Mouse (Mus musculus) liver, postnatal 0 days (tissue): ENCODE results near the gene Polr1c.

Experiments
- CTCF ChIP-seq: sonication (generic); IDR thresholded peaks from 2 replicates; pipeline ENCODE4 v1.5.1; 2016; ENCODE audit warnings: antibody characterized with exemption, low read depth
- EP300 ChIP-seq: IDR thresholded peaks from 2 replicates; pipeline ENCODE4 v1.6.1; 2016; ENCODE audit warnings: antibody characterized with exemption, low read depth, mild to moderate bottlenecking

DNA sequence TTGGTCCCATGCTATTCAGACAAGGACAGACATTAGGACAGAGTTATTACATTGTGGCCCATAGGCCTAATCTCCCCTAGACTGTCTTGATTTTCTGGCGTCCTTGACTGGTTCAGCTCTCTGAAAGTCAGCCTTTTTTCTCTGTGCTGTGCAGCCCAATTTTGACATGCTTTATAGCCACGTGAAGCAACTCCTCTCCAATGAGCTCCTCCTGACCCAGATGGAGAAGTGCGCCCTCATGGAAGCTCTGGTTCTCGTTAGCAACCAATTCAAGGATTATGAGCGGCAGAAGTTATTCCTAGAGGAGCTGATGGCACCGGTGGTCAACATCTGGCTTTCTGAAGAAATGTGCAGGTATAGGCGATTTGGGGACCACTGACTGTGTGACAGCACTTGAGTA, 20.3 kb downstream of the Polr1c start:
- TF ChIP-seq EP300 (no peak), CTCF (no peak)
